Mouse (Mus musculus) E14TG2a.4 (cell line): ENCODE data around the gene Sp9.
A peak's percentile ranks its signal among the peaks of the same experiment; 100 is the strongest.

Experiments
- H3K27me3 ChIP-seq: 2 replicates; pipeline ENCODE4 v1.6.1; 2014; ENCODE audit warnings: low read length, control low read depth; ENCODE audit not compliant: insufficient read depth
- H3K36me3 ChIP-seq: 2 replicates; pipeline ENCODE4 v1.6.1; 2014; ENCODE audit warnings: low read length, control low read depth; ENCODE audit not compliant: insufficient read depth
- H3K4me1 ChIP-seq: replicated peaks from 2 replicates; pipeline ENCODE4 v1.6.1; 2014; ENCODE audit warnings: low read depth, low read length, control low read depth
- H3K4me3 ChIP-seq: replicated peaks from 2 replicates; pipeline ENCODE4 v1.5.1; 2014; ENCODE audit warnings: mild to moderate bottlenecking, low read length
- H3K9me3 ChIP-seq: 2 replicates; pipeline ENCODE4 v1.6.1; 2014; ENCODE audit warnings: low read length, control low read depth
- CTCF ChIP-seq: conservative IDR thresholded peaks from 2 replicates; pipeline ENCODE4 v1.5.1; 2014; ENCODE audit warnings: low read length
- NANOG ChIP-seq: IDR thresholded peaks from 2 replicates; pipeline ENCODE4 v1.6.1; 2014; ENCODE audit warnings: borderline replicate concordance, low read length, mixed read lengths
- POU5F1 ChIP-seq: IDR thresholded peaks from 2 replicates; pipeline ENCODE4 v1.6.1; 2014; ENCODE audit warnings: low read length, borderline replicate concordance

Gene Sp9

GRCm38 (mm10) chr2:73266623-73267022 lies 5.1 kb upstream of the Sp9 start:
- Histone ChIP-seq H3K9me3 (no peaks in the 10 kb centered on the region), H3K4me3 (no peak overlapping the region), H3K4me1 (peaks cover 48% of the 10 kb centered on the region), H3K27me3 (peaks cover 94% of the 10 kb centered on the region), H3K36me3 (no peaks in the 10 kb centered on the region)
- TF ChIP-seq CTCF (no peak), POU5F1 (no peak)

- H3K9me3 ChIP-seq = no peaks in the 10 kb centered on the region
- TF ChIP-seq POU5F1 (no peak), CTCF (no peak), NANOG (no peak)
- peaks cover 52% of the 10 kb centered on the region for H3K4me1 ChIP-seq
- H3K4me3 ChIP-seq = no peak overlapping the region
- H3K36me3 ChIP-seq = no peaks in the 10 kb centered on the region
- H3K27me3 ChIP-seq = peaks cover 94% of the 10 kb centered on the region
Measured at GRCm38 (mm10) chr2:73267231-73267630, 4.5 kb upstream of the Sp9 start.

- H3K4me3 ChIP-seq = no peak overlapping the region
- peaks cover 94% of the 10 kb centered on the region for H3K27me3 ChIP-seq
- H3K9me3 ChIP-seq = no peaks in the 10 kb centered on the region
- H3K4me1 ChIP-seq = peaks cover 54% of the 10 kb centered on the region
- no peaks in the 10 kb centered on the region for H3K36me3 ChIP-seq
- TF ChIP-seq POU5F1 (no peak), CTCF (no peak), NANOG (no peak)
Measured at GRCm38 (mm10) chr2:73267818-73268217, 3.9 kb upstream of the Sp9 start.

- Histone ChIP-seq H3K9me3 (no peaks in the 10 kb centered on the region), H3K4me1 (peaks cover 49% of the 10 kb centered on the region), H3K36me3 (no peaks in the 10 kb centered on the region), H3K4me3 (no peak overlapping the region), H3K27me3 (peaks cover 94% of the 10 kb centered on the region)
- TF ChIP-seq POU5F1 = no peak
- no peak for TF ChIP-seq NANOG
- TF ChIP-seq CTCF = no peak
Measured at GRCm38 (mm10) chr2:73268281-73268680, 3.4 kb upstream of the Sp9 start.

- TF ChIP-seq CTCF (no peak), NANOG (no peak), POU5F1 (no peak)
- Histone ChIP-seq H3K4me3 (no peak overlapping the region), H3K9me3 (no peaks in the 10 kb centered on the region), H3K36me3 (no peaks in the 10 kb centered on the region), H3K4me1 (peaks cover 43% of the 10 kb centered on the region), H3K27me3 (peaks cover 94% of the 10 kb centered on the region)
Measured at GRCm38 (mm10) chr2:73268836-73269395, 2.8 kb upstream of the Sp9 start.

GRCm38 (mm10) chr2:73269666-73270065 lies 2.1 kb upstream of the Sp9 start:
- TF ChIP-seq CTCF (no peak), NANOG (no peak), POU5F1 (no peak)
- H3K9me3 ChIP-seq = no peaks in the 10 kb centered on the region
- peaks cover 35% of the 10 kb centered on the region for H3K4me1 ChIP-seq
- no peak overlapping the region for H3K4me3 ChIP-seq
- peaks cover 94% of the 10 kb centered on the region for H3K27me3 ChIP-seq
- H3K36me3 ChIP-seq = no peaks in the 10 kb centered on the region

GRCm38 (mm10) chr2:73270071-73270592 lies 1.6 kb upstream of the Sp9 start:
- Histone ChIP-seq H3K4me3 (peak overlapping the region; percentile 13; the same call in 1 of the 2 replicates), H3K9me3 (no peaks in the 10 kb centered on the region), H3K36me3 (no peaks in the 10 kb centered on the region), H3K4me1 (peaks cover 32% of the 10 kb centered on the region), H3K27me3 (peaks cover 93% of the 10 kb centered on the region)
- TF ChIP-seq POU5F1 (no peak), CTCF (no peak), NANOG (no peak)

GRCm38 (mm10) chr2:73270593-73271458 lies 899 bp upstream of the Sp9 start:
- TF ChIP-seq POU5F1 (no peak), CTCF (no peak), NANOG (no peak)
- no peaks in the 10 kb centered on the region for H3K9me3 ChIP-seq
- H3K4me1 ChIP-seq = peaks cover 30% of the 10 kb centered on the region
- peaks cover 89% of the 10 kb centered on the region for H3K27me3 ChIP-seq
- no peaks in the 10 kb centered on the region for H3K36me3 ChIP-seq
- H3K4me3 ChIP-seq = peak overlapping the region; percentile 68
